ENCODE assay signal across 8 mouse cellular contexts in genomic region chr3:89243609-89244008, GRCm38 (mm10). TPM values are rescaled to one million over a fixed set of nuclear protein-coding genes. Genes with fewer than 3 reads are reported as not detected.
DNase-seq lines count a peak whose midpoint lies in the region; ATAC-seq and TF ChIP-seq lines count a peak whose summit lies in the region.

No protein-coding gene starts in this region.

- H3K79me2 ChIP-seq in heart, adult 2 months (replicated peaks; ENCODE audit: control insufficient read depth, insufficient read depth, low read length), result no peaks in the 10 kb centered on the region

- peak; percentile 61 for TF ChIP-seq CTCF in heart, adult 2 months (IDR thresholded peaks at IDR 0.05)

- H3K4me1 ChIP-seq in heart, adult 2 months (ENCODE audit: control insufficient read depth, insufficient read depth, low read length), result peaks cover 1% of the 10 kb centered on the region; the same call in 1 of the 2 replicates
- peaks cover 42% of the 10 kb centered on the region for H3K4me1 ChIP-seq in limb, embryonic 12.5 days (replicated peaks)
- H3K4me1 ChIP-seq in midbrain, embryonic 11.5 days (ENCODE audit: control insufficient read depth, insufficient read depth, low read length), result peaks cover 30% of the 10 kb centered on the region
- H3K4me1 ChIP-seq in stomach, embryonic 15.5 days, result peaks cover 33% of the 10 kb centered on the region

- ATAC-seq in common myeloid progenitor, adult 5-6 weeks (replicated peaks; ENCODE audit: low read depth, poor library complexity, severe bottlenecking), result peak; percentile 72
- ATAC-seq in hematopoietic stem cell, adult 5-6 weeks (replicated peaks in 1 of 2; ENCODE audit: insufficient read depth in 1 of 2, low FRiP score in 2 of 2, low TSS enrichment in 1 of 2, low read depth in 1 of 2, poor library complexity in 2 of 2, severe bottlenecking in 2 of 2), result peak; percentile 74 to 80
- peak; percentile 32 for ATAC-seq in limb, embryonic 12.5 days (ENCODE audit: insufficient number of reproducible peaks, insufficient read depth, low FRiP score, low TSS enrichment, low read depth)
- 0 out of 2 replicates have a peak, but pooled peaks have one; percentile 19 for ATAC-seq in midbrain, embryonic 11.5 days (ENCODE audit: low FRiP score)
- peak; percentile 48 for ATAC-seq in stomach, embryonic 15.5 days (ENCODE audit: insufficient read depth, low FRiP score, low read depth)

- no peak overlapping the region for H3K27ac ChIP-seq in heart, adult 2 months
- H3K27ac ChIP-seq in limb, embryonic 12.5 days, result no peak overlapping the region
- no peak overlapping the region for H3K27ac ChIP-seq in midbrain, embryonic 11.5 days (ENCODE audit: low read depth, low read length)
- no peak overlapping the region for H3K27ac ChIP-seq in stomach, embryonic 15.5 days

- intact Hi-C loops in heart, adult 2 months (cut with DNase I), result no loop called here
- intact Hi-C loops in heart, postnatal 36 days (cut with DNase I), result no loop called here

- no peak for TF ChIP-seq EP300 in heart, adult 2 months (IDR thresholded peaks at IDR 0.05; ENCODE audit: insufficient read depth, low read depth, low read length)

- no peaks in the 10 kb centered on the region for H3K9me3 ChIP-seq in limb, embryonic 12.5 days
- H3K9me3 ChIP-seq in midbrain, embryonic 11.5 days (ENCODE audit: control insufficient read depth, low read length), result no peaks in the 10 kb centered on the region
- no peaks in the 10 kb centered on the region for H3K9me3 ChIP-seq in stomach, embryonic 15.5 days

- 36% methylated on average over 14 of the region's 14 CpGs for WGBS in heart, adult 2 months
- WGBS in limb, embryonic 12.5 days, result 9% methylated on average over 14 of the region's 14 CpGs
- 12% methylated on average over 14 of the region's 14 CpGs for WGBS in midbrain, embryonic 11.5 days
- 21% methylated on average over 14 of the region's 14 CpGs for WGBS in stomach, embryonic 15.5 days

- peak overlapping the region; percentile 93 for H3K4me2 ChIP-seq in limb, embryonic 12.5 days
- H3K4me2 ChIP-seq in midbrain, embryonic 11.5 days, result peak overlapping the region; percentile 85
- peak overlapping the region; percentile 81 for H3K4me2 ChIP-seq in stomach, embryonic 15.5 days

- H3K4me3 ChIP-seq in heart, adult 2 months, result no peak overlapping the region
- H3K4me3 ChIP-seq in limb, embryonic 12.5 days (replicated peaks), result peak overlapping the region; percentile 82
- H3K4me3 ChIP-seq in midbrain, embryonic 11.5 days (ENCODE audit: low read depth, low read length), result peak overlapping the region; percentile 80
- H3K4me3 ChIP-seq in stomach, embryonic 15.5 days (replicated peaks), result peak overlapping the region; percentile 71; the same call in 1 of the 2 replicates

- no peaks in the 10 kb centered on the region for H3K36me3 ChIP-seq in heart, adult 2 months (ENCODE audit: control insufficient read depth, insufficient read depth, low read length)
- H3K36me3 ChIP-seq in limb, embryonic 12.5 days, result peaks cover 34% of the 10 kb centered on the region
- no peaks in the 10 kb centered on the region; the same call in 1 of the 2 replicates for H3K36me3 ChIP-seq in midbrain, embryonic 11.5 days (ENCODE audit: control insufficient read depth, insufficient read depth, low read length)
- H3K36me3 ChIP-seq in stomach, embryonic 15.5 days, result 0 out of 2 replicates have a peak, but pooled peaks cover under 1% of the 10 kb centered on the region

- no peak for TF ChIP-seq POLR2A in heart, adult 2 months (IDR thresholded peaks at IDR 0.05; ENCODE audit: insufficient read depth, low read depth, low read length)

- peak in 1 of 2 experiments; percentile 50 for DNase-seq in heart, adult 2 months
- DNase-seq in heart, postnatal 36 days, result no peak
- DNase-seq in midbrain, embryonic 11.5 days (ENCODE audit: low spot score, missing footprints), result peak; percentile 90
- no peak for DNase-seq in gastrocnemius, adult 8-10 months (ENCODE audit: low spot score in 2 of 2)

- no peak overlapping the region for H3K9ac ChIP-seq in heart, adult 2 months (ENCODE audit: low read depth, low read length)
- peak overlapping the region; percentile 19; the same call in 1 of the 2 replicates for H3K9ac ChIP-seq in limb, embryonic 12.5 days (replicated peaks)
- H3K9ac ChIP-seq in midbrain, embryonic 11.5 days (ENCODE audit: low read length), result no peak overlapping the region; the same call in 1 of the 2 replicates
- no peak overlapping the region for H3K9ac ChIP-seq in stomach, embryonic 15.5 days

- H3K27me3 ChIP-seq in heart, adult 2 months (ENCODE audit: control insufficient read depth, insufficient read depth, low read length), result no peaks in the 10 kb centered on the region
- H3K27me3 ChIP-seq in limb, embryonic 12.5 days, result no peaks in the 10 kb centered on the region
- no peaks in the 10 kb centered on the region; the same call in 1 of the 2 replicates for H3K27me3 ChIP-seq in midbrain, embryonic 11.5 days (ENCODE audit: control insufficient read depth, insufficient read depth, low read length)
- no peaks in the 10 kb centered on the region for H3K27me3 ChIP-seq in stomach, embryonic 15.5 days (replicated peaks)

RNA-seq across cellular contexts. Expression of gene Krtcap2, which starts 2.2 kb away (rescaled TPM):
- total RNA-seq in heart, adult 2 months (2021), result 10 to 100 TPM; 80.7 to 95.7 TPM
- 84.3 and 116 TPM in 2 replicates for polyA plus RNA-seq in heart, adult 2 months (2012; rRNA removed)
- 10 to 100 TPM; 82.3 to 87.0 TPM for total RNA-seq in heart, postnatal 36 days (2021)
- 142 and 159 TPM in 2 replicates for total RNA-seq in common myeloid progenitor, adult 5-6 weeks (2017)
- 108 and 186 TPM in 2 replicates for total RNA-seq in hematopoietic stem cell, adult 5-6 weeks (2017)
- polyA plus RNA-seq in limb, embryonic 12.5 days (2016; fragmentation: Nextera tagmentation; extraction: Ambion mirVana), result 316 and 333 TPM in 2 replicates
- polyA plus RNA-seq in midbrain, embryonic 11.5 days (2014; fragmentation: Nextera tagmentation; extraction: Ambion mirVana), result 261 and 270 TPM in 2 replicates
- 374 and 406 TPM in 2 replicates for polyA plus RNA-seq in stomach, embryonic 15.5 days (2015; fragmentation: Nextera tagmentation; extraction: Ambion mirVana)
- total RNA-seq in gastrocnemius, adult 8-10 months (2022), result 10 to 100 TPM; 64.7 to 88.3 (median 74.6) TPM

RNA-seq across cellular contexts. Expression of gene Trim46, which starts 2.5 kb away (rescaled TPM):
- under 1 TPM; 0.39 to 0.96 TPM for total RNA-seq in heart, adult 2 months (2021)
- polyA plus RNA-seq in heart, adult 2 months (2012; rRNA removed), result 1.4 and 1.9 TPM in 2 replicates
- under 1 TPM; 0.42 to 0.62 TPM for total RNA-seq in heart, postnatal 36 days (2021)
- total RNA-seq in common myeloid progenitor, adult 5-6 weeks (2017), result 0.49 and 7.1 TPM in 2 replicates
- total RNA-seq in hematopoietic stem cell, adult 5-6 weeks (2017), result 3.4 and 3.8 TPM in 2 replicates
- 6.1 and 6.3 TPM in 2 replicates for polyA plus RNA-seq in limb, embryonic 12.5 days (2016; fragmentation: Nextera tagmentation; extraction: Ambion mirVana)
- 7.1 and 8.5 TPM in 2 replicates for polyA plus RNA-seq in midbrain, embryonic 11.5 days (2014; fragmentation: Nextera tagmentation; extraction: Ambion mirVana)
- 4.6 and 5.9 TPM in 2 replicates for polyA plus RNA-seq in stomach, embryonic 15.5 days (2015; fragmentation: Nextera tagmentation; extraction: Ambion mirVana)
- under 1 TPM; 0.10 to 0.45 (median 0.11) TPM for total RNA-seq in gastrocnemius, adult 8-10 months (2022)

RNA-seq across cellular contexts. Expression of gene Muc1, which starts 14.8 kb away (rescaled TPM):
- under 1 TPM; 0.39 to 0.47 TPM for total RNA-seq in heart, adult 2 months (2021)
- polyA plus RNA-seq in heart, adult 2 months (2012; rRNA removed), result 0.67 and 6.2 TPM in 2 replicates
- under 1 TPM; 0.14 to 0.46 TPM for total RNA-seq in heart, postnatal 36 days (2021)
- 0.29 TPM in 1 of 2 replicates, not detected in the other for total RNA-seq in common myeloid progenitor, adult 5-6 weeks (2017)
- 0.44 and 1.7 TPM in 2 replicates for total RNA-seq in hematopoietic stem cell, adult 5-6 weeks (2017)
- 0.53 and 1.0 TPM in 2 replicates for polyA plus RNA-seq in limb, embryonic 12.5 days (2016; fragmentation: Nextera tagmentation; extraction: Ambion mirVana)
- 2.7 and 4.4 TPM in 2 replicates for polyA plus RNA-seq in midbrain, embryonic 11.5 days (2014; fragmentation: Nextera tagmentation; extraction: Ambion mirVana)
- 64.2 and 89.1 TPM in 2 replicates for polyA plus RNA-seq in stomach, embryonic 15.5 days (2015; fragmentation: Nextera tagmentation; extraction: Ambion mirVana)
- total RNA-seq in gastrocnemius, adult 8-10 months (2022), result 1 to 10 TPM in 1 of 4 experiments, under 1 TPM in 3; 0.24 to 1.0 (median 0.52) TPM

RNA-seq across cellular contexts. Expression of gene Dpm3, which starts 15.5 kb away (rescaled TPM):
- 10 to 100 TPM; 54.3 to 58.2 TPM for total RNA-seq in heart, adult 2 months (2021)
- 140 and 160 TPM in 2 replicates for polyA plus RNA-seq in heart, adult 2 months (2012; rRNA removed)
- total RNA-seq in heart, postnatal 36 days (2021), result 10 to 100 TPM; 50.0 to 52.3 TPM
- 63.6 and 66.6 TPM in 2 replicates for total RNA-seq in common myeloid progenitor, adult 5-6 weeks (2017)
- 65.6 and 96.1 TPM in 2 replicates for total RNA-seq in hematopoietic stem cell, adult 5-6 weeks (2017)
- polyA plus RNA-seq in limb, embryonic 12.5 days (2016; fragmentation: Nextera tagmentation; extraction: Ambion mirVana), result 93.9 and 102 TPM in 2 replicates
- 83.0 and 87.2 TPM in 2 replicates for polyA plus RNA-seq in midbrain, embryonic 11.5 days (2014; fragmentation: Nextera tagmentation; extraction: Ambion mirVana)
- polyA plus RNA-seq in stomach, embryonic 15.5 days (2015; fragmentation: Nextera tagmentation; extraction: Ambion mirVana), result 129 and 132 TPM in 2 replicates
- total RNA-seq in gastrocnemius, adult 8-10 months (2022), result 10 to 100 TPM; 15.9 to 28.8 (median 19.6) TPM

RNA-seq across cellular contexts. Expression of gene Mtx1, which starts 16.7 kb away (rescaled TPM):
- 10 to 100 TPM; 59.8 to 61.8 TPM for total RNA-seq in heart, adult 2 months (2021)
- 96.2 and 111 TPM in 2 replicates for polyA plus RNA-seq in heart, adult 2 months (2012; rRNA removed)
- total RNA-seq in heart, postnatal 36 days (2021), result 10 to 100 TPM; 58.0 to 60.0 TPM
- 81.9 and 104 TPM in 2 replicates for total RNA-seq in common myeloid progenitor, adult 5-6 weeks (2017)
- total RNA-seq in hematopoietic stem cell, adult 5-6 weeks (2017), result 52.1 and 81.3 TPM in 2 replicates
- 212 and 217 TPM in 2 replicates for polyA plus RNA-seq in limb, embryonic 12.5 days (2016; fragmentation: Nextera tagmentation; extraction: Ambion mirVana)
- polyA plus RNA-seq in midbrain, embryonic 11.5 days (2014; fragmentation: Nextera tagmentation; extraction: Ambion mirVana), result 174 and 179 TPM in 2 replicates
- polyA plus RNA-seq in stomach, embryonic 15.5 days (2015; fragmentation: Nextera tagmentation; extraction: Ambion mirVana), result 197 and 199 TPM in 2 replicates
- total RNA-seq in gastrocnemius, adult 8-10 months (2022), result 10 to 100 TPM; 32.0 to 44.5 (median 38.3) TPM

Comparison
In these comparisons a context has a peak if more than half of its experiments do, and no peak if none do; other contexts are left out.
1. ATAC-seq: peak in every context shown above with its lines; median percentile 77 in hematopoietic stem cell, adult 5-6 weeks; 72 in common myeloid progenitor, adult 5-6 weeks; 48 in stomach, embryonic 15.5 days; 32 in limb, embryonic 12.5 days; 19 in midbrain, embryonic 11.5 days.